Comparison of ENCODE assay signal across 11 mouse cellular contexts in genomic region chr11:4308060-4308513, GRCm38 (mm10). TPM values are rescaled to one million over a fixed set of nuclear protein-coding genes. Genes with fewer than 3 reads are reported as not detected.
DNase-seq lines count a peak whose midpoint lies in the region; ATAC-seq and TF ChIP-seq lines count a peak whose summit lies in the region.
"Had no signal": no experiment of that assay in that cellular context is flagged by ENCODE, and none has a peak within 500 bp of the region (broad histone marks: within the 10 kb centered on the region; RNA-seq: fewer than 3 reads in every experiment).

No protein-coding gene starts in this region.

- no peaks in the 10 kb centered on the region for H3K27me3 ChIP-seq in intestine, embryonic 14.5 days (replicated peaks; ENCODE audit: control insufficient read depth, insufficient read depth, low read length)
- H3K27me3 ChIP-seq in intestine, embryonic 15.5 days (replicated peaks) = no peaks in the 10 kb centered on the region
- H3K27me3 ChIP-seq in G1E (ENCODE audit: insufficient read depth, low read length) = no peaks in the 10 kb centered on the region
- no peaks in the 10 kb centered on the region for H3K27me3 ChIP-seq in embryonic facial prominence, embryonic 15.5 days

- WGBS in intestine, embryonic 14.5 days = 17% methylated on average over 6 of the region's 6 CpGs
- 24% methylated on average over 6 of the region's 6 CpGs for WGBS in intestine, embryonic 15.5 days
- 8% methylated on average over 6 of the region's 6 CpGs for WGBS in embryonic facial prominence, embryonic 15.5 days

- peak overlapping the region; percentile 12 for H3K4me2 ChIP-seq in intestine, embryonic 14.5 days (ENCODE audit: low read length)
- H3K4me2 ChIP-seq in intestine, embryonic 15.5 days (replicated peaks) = no peak overlapping the region
- peak overlapping the region; percentile 40 for H3K4me2 ChIP-seq in embryonic facial prominence, embryonic 15.5 days (replicated peaks)

- 0 out of 2 replicates have a peak overlapping the region, but pooled peaks have one; percentile 6 for H3K27ac ChIP-seq in intestine, embryonic 14.5 days (ENCODE audit: low read depth)
- no peak overlapping the region for H3K27ac ChIP-seq in intestine, embryonic 15.5 days
- H3K27ac ChIP-seq in embryonic facial prominence, embryonic 15.5 days (replicated peaks) = peak overlapping the region; percentile 88

- H3K36me3 ChIP-seq in intestine, embryonic 14.5 days (ENCODE audit: control insufficient read depth, insufficient read depth, low read length) = no peaks in the 10 kb centered on the region
- no peaks in the 10 kb centered on the region for H3K36me3 ChIP-seq in intestine, embryonic 15.5 days
- H3K36me3 ChIP-seq in G1E (replicated peaks) = no peaks in the 10 kb centered on the region
- H3K36me3 ChIP-seq in embryonic facial prominence, embryonic 15.5 days = no peaks in the 10 kb centered on the region

- H3K4me3 ChIP-seq in intestine, embryonic 14.5 days (ENCODE audit: low read depth, low read length) = no peak overlapping the region
- no peak overlapping the region for H3K4me3 ChIP-seq in intestine, embryonic 15.5 days (replicated peaks)
- no peak overlapping the region; the same call in 1 of the 2 replicates for H3K4me3 ChIP-seq in G1E (ENCODE audit: low read depth, low read length)
- H3K4me3 ChIP-seq in embryonic facial prominence, embryonic 15.5 days (replicated peaks) = no peak overlapping the region
- H3K4me3 ChIP-seq: erythroblast, embryonic 14.5 days had no signal

- no peak for DNase-seq in intestine, embryonic 14.5 days (ENCODE audit: low spot score)
- peak; percentile 64 for DNase-seq in G1E (ENCODE audit: low spot score)
- peak; percentile 54 for DNase-seq in lung, postnatal 10 days
- no peak for DNase-seq in ovary, adult 18-20 months (ENCODE audit: low spot score)
- DNase-seq in adrenal gland, postnatal 4 days (ENCODE audit: low spot score in 2 of 2) = no peak
- DNase-seq in layer of hippocampus, postnatal 14 days (ENCODE audit: low spot score in 2 of 2) = no peak
- DNase-seq: layer of hippocampus, adult 9-11 months had no signal

- H3K9ac ChIP-seq in intestine, embryonic 14.5 days (ENCODE audit: low read length) = no peak overlapping the region
- H3K9ac ChIP-seq in intestine, embryonic 15.5 days = no peak overlapping the region
- H3K9ac ChIP-seq in embryonic facial prominence, embryonic 15.5 days = no peak overlapping the region

- H3K4me1 ChIP-seq in intestine, embryonic 14.5 days (replicated peaks; ENCODE audit: control insufficient read depth, insufficient read depth, low read length) = peaks cover 13% of the 10 kb centered on the region
- peaks cover 6% of the 10 kb centered on the region for H3K4me1 ChIP-seq in intestine, embryonic 15.5 days (replicated peaks)
- peaks cover 71% of the 10 kb centered on the region for H3K4me1 ChIP-seq in G1E (ENCODE audit: insufficient read depth, low read depth, low read length)
- peaks cover 25% of the 10 kb centered on the region for H3K4me1 ChIP-seq in embryonic facial prominence, embryonic 15.5 days

- no peaks in the 10 kb centered on the region for H3K9me3 ChIP-seq in intestine, embryonic 14.5 days (ENCODE audit: control insufficient read depth, low read length)
- H3K9me3 ChIP-seq in intestine, embryonic 15.5 days = no peaks in the 10 kb centered on the region
- H3K9me3 ChIP-seq in G1E (replicated peaks) = no peaks in the 10 kb centered on the region
- H3K9me3 ChIP-seq in embryonic facial prominence, embryonic 15.5 days (replicated peaks) = no peaks in the 10 kb centered on the region

- ATAC-seq in intestine, embryonic 14.5 days (replicated peaks; ENCODE audit: low FRiP score, low TSS enrichment, low read depth) = no peak
- ATAC-seq in intestine, embryonic 15.5 days = no peak
- no peak; the same call in 1 of the 2 replicates for ATAC-seq in G1E (ENCODE audit: extremely low read depth, insufficient number of reproducible peaks, low FRiP score, poor library complexity, severe bottlenecking)
- ATAC-seq in embryonic facial prominence, embryonic 15.5 days (ENCODE audit: insufficient number of reproducible peaks, low FRiP score, low TSS enrichment, low read depth) = peak; percentile 23; the same call in 1 of the 2 replicates

- TF ChIP-seq CTCF in G1E (IDR thresholded peaks at IDR 0.05; ENCODE audit: low read depth, low read length) = no peak

RNA-seq across cellular contexts. Expression of gene Lif, which starts 50.7 kb away (rescaled TPM):
- polyA plus RNA-seq in intestine, embryonic 14.5 days (2014; fragmentation: Nextera tagmentation; extraction: Ambion mirVana) = 0.05 and 0.11 TPM in 2 replicates
- 0.62 and 0.92 TPM in 2 replicates for polyA plus RNA-seq in intestine, embryonic 15.5 days (2015; fragmentation: Nextera tagmentation; extraction: Ambion mirVana)
- total RNA-seq in G1E (2014; fragmentation: Nextera tagmentation) (0.75 TPM in 1 of 2 replicates, not detected in the other), G1E (2017) (1.0 and 1.2 TPM in 2 replicates)
- 0.02 and 0.12 TPM in 2 replicates for polyA plus RNA-seq in G1E (2012)
- polyA plus RNA-seq in embryonic facial prominence, embryonic 15.5 days (2015; fragmentation: Nextera tagmentation; extraction: Ambion mirVana) = 0.32 and 0.67 TPM in 2 replicates
- total RNA-seq in adrenal gland, postnatal 4 days (2021) = under 1 TPM; 0.76 to 0.99 TPM
- under 1 TPM; 0.69 to 0.78 TPM for total RNA-seq in layer of hippocampus, postnatal 14 days (2021)
- polyA plus RNA-seq: erythroblast, embryonic 14.5 days; neural tube, embryonic 14.5 days had no signal

Comparison
In these comparisons a context has a peak if more than half of its experiments do, and no peak if none do; other contexts are left out.
1. DNase-seq: peak in G1E (single experiment) and lung, postnatal 10 days (single experiment); none in intestine, embryonic 14.5 days (single experiment), ovary, adult 18-20 months (single experiment), adrenal gland, postnatal 4 days (0 of 2) and layer of hippocampus, postnatal 14 days (0 of 2).